Mouse (Mus musculus) C2C12 (cell line): Measurements from ENCODE around the gene Plekha5.

Experiments used
- CTCF ChIP-seq: IDR thresholded peaks from one replicate; pipeline ENCODE4 v1.5.1; 2011; ENCODE audit not compliant: control insufficient read depth, insufficient read depth, insufficient read length
- MAX ChIP-seq: IDR thresholded peaks from one replicate; pipeline ENCODE4 v1.6.1; 2011; ENCODE audit warnings: mild to moderate bottlenecking, control low read depth
- MYOG ChIP-seq: IDR thresholded peaks from one replicate; pipeline ENCODE4 v1.6.1; 2011; ENCODE audit not compliant: control insufficient read depth, insufficient read length; ENCODE audit errors: extremely low read depth
- USF1 ChIP-seq: IDR thresholded peaks from one replicate; pipeline ENCODE4 v1.6.1; 2011; ENCODE audit warnings: low read depth, mild to moderate bottlenecking, control low read depth, moderate library complexity

DNA sequence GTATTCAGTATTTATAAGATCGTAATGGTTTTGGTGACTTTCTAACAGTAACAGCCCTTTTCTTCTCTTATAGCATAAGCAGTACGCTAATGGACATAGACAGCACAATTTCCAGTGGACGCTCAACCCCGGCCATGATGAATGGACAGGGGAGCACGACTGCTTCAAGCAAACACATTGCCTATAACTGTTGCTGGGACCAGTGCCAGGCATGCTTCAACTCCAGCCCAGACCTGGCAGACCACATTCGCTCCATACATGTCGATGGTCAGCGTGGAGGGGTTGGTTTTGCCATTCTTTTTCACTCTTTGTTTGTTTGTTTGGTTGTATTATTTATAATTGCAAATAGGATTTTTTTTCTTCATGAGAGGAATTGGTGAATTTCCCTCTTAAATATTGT, 209.8 kb downstream of the Plekha5 start:
- no peak for TF ChIP-seq CTCF
- no peak for TF ChIP-seq MYOG
- no peak for TF ChIP-seq MAX
- TF ChIP-seq USF1, result no peak
